Mouse (Mus musculus): ENCODE measurements around the gene Rbks.
"Not testable (repeated sequence)": the region's sequence is repeated elsewhere in the genome, so short reads cannot be mapped to it uniquely, and the experiment has no call there.

Rbks gene

GRCm38 (mm10) chr5:31620326-31620725 lies 77.1 kb downstream of the Rbks start:
- DNase-seq (ENCODE audit: low read depth), result no peak

DNA sequence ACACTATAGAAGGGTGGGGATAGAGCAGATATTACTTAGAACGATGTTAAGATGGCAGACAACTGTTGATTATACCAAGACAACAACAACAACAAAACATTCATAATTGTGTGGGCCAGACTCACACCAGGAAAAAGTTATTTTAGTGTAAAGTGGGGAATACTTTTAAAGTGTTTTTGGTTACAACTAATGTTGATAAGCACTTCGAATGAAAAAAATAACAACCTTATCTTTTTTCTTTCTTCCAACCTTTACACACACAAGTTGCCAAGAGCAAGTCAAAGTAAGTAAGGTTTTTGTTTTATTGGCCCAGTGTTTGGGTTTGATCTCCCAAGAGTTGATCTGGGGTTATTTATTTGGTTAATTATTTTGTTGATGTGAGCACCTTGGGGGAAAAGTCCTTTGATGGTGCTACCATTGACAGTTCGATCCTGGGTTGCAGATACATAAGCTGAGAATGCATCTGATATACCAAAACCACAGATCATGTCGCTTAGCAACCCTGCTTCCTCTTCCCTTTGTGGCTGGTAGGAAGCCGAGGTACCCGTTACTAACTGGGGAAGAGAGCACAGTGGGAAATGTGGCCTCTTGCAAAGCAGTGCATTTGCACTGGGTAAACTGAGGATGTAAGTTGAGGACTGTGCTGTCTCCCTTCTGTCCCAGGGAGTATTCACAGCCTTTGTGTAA lies 82.9 kb downstream of the Rbks start:
- DNase-seq (ENCODE audit: low read depth), result no peak

- peak; percentile 60 for DNase-seq (ENCODE audit: low read depth)
Observed at GRCm38 (mm10) chr5:31613852-31614286, 83.6 kb downstream of the Rbks start.

DNA sequence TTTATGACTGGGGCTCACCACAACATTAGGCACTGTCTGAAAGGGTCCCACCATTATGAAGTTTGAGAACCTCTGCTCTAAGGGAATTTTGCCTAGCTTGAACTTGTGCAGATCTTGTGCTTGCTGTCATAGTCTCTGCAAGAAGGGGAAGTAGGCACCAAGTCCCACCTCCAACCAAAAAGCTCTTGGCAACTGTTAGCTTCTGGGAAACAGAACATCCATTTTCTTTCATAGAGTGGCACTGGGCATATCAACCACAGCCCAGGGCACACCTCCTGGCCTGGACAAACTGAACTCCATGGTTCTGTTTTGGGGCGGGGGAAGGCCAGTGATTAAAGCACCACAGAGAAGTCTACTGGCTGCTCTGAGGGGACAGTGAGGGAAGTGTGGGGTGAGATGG lies 86.2 kb downstream of the Rbks start:
- no peak for DNase-seq (ENCODE audit: low read depth)

DNA sequence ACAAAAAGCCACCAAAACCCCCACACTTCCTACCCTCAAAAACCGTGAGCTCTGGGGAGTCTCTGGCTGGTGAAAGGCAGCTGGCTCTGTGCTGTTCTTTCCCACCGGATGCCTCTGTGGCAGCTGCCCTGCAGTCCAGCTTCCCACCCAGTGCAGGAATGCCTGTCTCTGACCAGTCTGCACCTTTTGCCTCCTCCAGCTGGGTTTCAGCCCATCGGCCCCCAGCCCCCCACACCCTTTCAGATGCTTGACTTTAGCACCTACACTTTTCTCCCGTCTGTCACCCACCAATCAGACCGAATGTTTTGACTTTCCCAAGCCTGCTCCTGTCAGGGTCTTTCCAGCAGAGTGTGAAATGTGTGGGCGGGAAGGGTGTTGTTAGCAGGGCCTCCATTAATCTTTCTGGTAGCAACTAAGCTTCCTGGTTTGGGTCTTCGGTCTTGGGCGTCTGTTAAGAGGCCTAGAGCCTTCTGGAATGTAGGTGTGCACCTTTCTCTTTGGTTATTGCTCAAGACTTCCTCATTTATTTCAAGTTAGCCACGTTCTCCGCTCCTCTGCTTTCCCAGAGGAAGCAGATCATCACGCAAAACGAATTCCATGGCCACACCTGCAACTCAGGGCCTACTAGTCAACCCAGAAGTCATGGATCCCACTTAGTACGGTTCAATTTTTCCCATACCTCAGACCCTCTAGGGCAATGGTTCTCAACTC lies 86.9 kb downstream of the Rbks start:
- DNase-seq (ENCODE audit: low read depth), result no peak

DNA sequence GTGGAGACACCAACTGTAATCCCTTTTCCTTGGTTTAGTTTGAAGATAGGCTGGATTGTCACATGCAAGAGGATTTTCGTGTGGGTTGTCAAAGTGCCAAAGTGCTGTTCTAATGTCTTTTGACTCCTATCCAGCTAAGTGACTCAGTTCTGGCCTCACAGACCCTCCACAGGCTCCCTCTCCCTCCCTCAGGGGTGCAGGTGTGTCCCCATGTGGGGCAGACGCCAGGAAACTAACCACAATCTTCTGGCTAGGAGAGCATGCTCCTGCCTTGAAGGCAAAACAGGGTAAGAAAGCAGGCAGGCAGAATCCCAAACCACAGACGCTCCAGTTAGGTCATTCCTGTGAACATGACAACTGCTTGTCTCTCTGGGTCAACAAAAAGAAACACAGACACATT lies 91.3 kb downstream of the Rbks start:
- DNase-seq (ENCODE audit: low read depth), result peak; percentile 97

GRCm38 (mm10) chr5:31603766-31604165 lies 93.7 kb downstream of the Rbks start:
- DNase-seq (ENCODE audit: low read depth), result no peak

DNA sequence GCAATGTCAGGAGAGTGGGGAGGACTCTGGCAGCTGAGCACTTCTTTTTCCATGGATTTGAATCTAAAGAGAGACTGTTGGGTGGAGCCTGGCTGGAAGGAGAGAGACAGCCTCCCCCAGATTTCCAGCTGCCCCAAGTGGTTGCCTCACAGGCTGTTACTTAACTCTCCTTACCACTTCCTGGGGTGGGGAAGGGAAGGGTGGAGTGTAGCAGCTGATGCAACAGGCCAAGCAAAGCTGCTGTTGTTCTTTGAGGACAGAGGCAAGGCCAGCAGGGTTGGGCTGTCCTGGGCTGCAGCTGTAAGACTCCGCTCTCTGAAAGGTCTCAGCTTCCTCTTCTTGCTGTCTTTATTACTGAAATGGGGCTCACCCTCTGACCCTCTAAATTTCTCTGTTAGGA lies 95.0 kb downstream of the Rbks start:
- DNase-seq (ENCODE audit: low read depth), result peak; percentile 92

DNA sequence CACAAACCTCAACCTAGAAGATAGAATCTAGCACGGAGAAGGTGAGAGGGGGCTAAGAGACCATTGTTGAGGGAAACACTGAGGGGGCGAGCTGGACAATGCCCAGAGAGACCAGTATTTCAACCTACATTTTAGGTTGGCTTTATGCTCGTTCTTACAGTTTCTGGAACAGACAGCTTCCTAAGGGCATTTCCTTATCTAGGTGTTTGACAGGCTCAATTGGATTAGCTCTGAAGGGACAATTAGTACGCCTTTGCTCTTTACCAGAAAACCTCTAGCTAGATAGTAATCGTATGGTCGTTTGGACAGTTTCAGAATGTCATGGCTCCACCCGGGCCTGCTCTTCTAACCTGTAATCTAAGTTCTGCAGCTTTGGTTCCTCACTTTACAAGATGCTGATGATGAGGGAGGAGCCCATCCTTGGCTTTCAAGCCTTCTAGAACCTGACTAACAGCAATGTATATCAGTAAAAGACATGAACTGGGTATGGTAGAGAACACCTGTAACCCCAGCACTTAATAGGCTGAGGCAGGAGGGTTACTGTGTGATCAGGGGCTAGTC lies 96.2 kb downstream of the Rbks start:
- DNase-seq (ENCODE audit: low read depth), result no peak

GRCm38 (mm10) chr5:31599161-31599560 lies 98.3 kb downstream of the Rbks start:
- no peak for DNase-seq (ENCODE audit: low read depth)

GRCm38 (mm10) chr5:31598579-31598978 lies 98.8 kb downstream of the Rbks start:
- no peak for DNase-seq (ENCODE audit: low read depth)

- DNase-seq (ENCODE audit: low read depth), result peak; percentile 59
Observed at GRCm38 (mm10) chr5:31598121-31598520, 99.3 kb downstream of the Rbks start.

DNA sequence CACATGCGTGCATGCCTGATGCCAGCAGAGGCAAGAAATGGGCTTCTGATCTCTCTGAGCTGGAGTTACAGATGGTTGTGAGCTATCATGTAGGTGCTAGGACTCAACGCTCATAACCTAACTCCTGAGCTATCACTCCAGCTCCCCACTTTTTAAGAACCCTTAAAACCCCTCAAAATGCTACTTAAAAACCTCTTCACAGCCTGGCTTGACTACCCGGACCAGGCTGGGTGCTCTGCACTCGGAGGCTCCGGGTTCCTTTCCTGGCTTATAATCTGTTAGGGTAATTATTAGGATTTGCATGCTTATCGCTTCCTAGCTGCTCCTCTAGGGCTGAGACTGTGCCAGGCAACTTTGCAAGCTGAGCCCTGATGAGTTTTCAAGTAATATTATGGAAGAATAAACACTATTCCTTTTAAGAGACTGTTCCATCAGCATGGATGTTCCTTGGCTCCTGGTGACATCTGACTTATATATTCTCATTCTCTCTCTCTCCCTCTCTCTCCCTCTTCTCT lies 99.9 kb downstream of the Rbks start:
- DNase-seq (ENCODE audit: low read depth), result no peak

DNA sequence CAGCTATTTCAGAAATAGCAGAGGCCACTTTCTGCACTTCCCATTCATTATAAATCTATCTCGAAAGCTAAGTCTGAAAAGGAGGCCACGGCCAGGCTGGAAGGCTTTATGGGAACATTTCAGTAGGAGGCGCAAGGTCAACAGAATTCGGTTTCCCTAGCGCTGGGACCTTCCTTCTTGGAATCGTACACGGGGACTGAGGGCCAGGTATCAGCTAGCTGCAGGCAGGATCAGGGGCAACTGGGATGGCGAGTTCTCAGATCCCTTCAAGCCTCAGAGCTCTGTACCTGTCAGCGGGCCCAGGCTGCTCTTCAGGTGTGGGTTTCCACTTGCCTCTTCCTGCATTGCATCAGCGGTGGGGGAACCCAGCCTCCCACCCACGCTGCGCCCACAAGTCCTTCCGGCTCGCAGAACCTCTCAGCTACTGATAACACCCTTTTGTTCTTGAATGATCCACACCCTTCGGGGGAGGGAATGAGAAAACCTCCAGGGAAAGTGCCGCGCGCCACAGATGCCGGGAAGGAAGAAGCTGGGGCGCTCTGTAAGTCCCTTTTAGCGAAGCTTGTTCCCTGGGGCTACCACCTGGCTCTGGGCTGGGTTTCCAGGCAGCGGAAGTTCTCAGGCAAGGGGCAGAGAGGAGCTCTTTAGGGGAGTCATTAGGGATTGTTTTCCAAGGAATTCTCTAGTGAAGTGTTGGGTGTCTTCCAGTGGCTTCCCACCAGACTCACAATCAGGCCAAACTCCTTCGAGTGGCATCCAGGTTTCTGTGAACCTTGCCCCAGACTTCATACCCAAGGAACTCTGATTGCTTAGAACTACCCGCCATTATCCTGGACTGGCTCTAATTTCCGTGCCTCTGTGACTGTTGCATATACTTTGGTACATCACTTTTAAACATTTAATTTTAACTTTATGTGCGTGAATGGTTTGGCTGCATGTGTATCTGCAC lies 100.7 kb downstream of the Rbks start, which contains the start of gene Mrpl33:
Mrpl33 (plus strand) TSS at position 455 of the 949 bp plus-strand sequence.
- peak; percentile 59 for DNase-seq (ENCODE audit: low read depth)

DNA sequence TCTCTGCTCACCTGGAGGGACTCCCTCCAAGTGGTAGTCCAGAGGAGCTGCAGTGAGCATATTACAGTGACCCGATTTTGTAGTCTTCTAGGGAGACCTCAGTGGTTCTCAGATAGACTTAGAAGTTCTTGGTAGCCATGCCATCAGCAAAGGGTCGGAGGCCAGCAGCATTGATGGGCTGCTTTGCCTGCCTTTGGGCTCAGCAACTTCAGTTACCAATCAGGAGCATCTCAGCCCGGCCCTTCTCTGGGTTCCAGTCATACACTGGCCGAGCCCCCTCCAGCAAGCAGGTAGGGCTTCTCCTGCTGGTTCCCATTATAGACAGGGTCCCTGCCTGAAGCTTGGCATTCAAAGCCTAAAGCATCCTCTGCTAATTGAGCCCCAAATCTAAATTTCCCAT lies 101.6 kb downstream of the Rbks start:
- DNase-seq (ENCODE audit: low read depth), result no peak

DNA sequence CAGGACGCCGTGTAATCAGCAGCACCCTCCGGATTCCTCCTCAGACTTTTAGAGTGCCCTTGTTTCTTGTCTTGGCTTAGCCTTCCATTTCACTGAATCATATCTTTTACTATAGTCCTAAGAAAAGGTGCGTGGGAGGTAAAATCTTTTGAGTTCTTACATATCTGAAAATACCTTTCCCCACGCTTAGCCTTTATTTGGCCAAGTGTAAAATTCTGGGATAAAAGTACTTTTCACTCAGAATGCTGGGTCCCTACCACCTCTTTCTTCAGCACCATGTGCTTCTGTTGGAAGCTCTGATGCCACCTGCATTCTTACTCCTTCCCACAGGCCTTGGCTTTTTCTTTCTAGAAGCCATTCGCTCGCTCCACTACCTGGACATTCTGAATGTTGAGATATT lies 106.3 kb downstream of the Rbks start:
- DNase-seq (ENCODE audit: low read depth), result no peak

DNA sequence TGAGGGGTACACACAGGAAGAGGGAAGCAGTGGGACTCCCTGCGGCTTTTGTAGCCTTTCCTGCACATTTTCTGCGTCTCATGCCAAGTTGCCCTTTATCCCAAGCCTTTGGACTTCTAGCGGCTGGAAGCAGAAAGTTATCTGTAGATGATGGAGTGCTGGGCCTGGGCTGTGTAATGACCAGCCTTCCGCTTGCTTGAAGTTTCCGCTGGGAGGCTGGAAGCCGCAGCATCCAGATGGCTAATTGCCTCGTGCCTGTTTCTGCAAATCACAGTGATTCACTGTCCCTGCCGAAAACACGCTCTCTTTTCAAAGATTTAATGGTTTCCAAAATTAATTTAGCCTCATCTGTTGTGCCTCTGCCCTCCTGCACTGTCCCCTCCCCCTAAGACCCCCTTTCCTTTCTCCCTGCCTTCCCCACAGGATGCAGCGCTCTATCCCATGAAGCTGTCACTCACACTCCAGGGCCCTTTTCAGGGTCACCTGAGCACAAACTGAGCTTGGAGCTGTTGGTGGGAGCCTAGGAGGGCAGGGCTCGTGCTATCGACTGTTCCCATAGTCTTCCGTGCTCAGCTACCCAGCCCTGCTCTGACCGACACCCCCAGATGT lies 107.6 kb downstream of the Rbks start:
- DNase-seq (ENCODE audit: low read depth), result no peak

DNA sequence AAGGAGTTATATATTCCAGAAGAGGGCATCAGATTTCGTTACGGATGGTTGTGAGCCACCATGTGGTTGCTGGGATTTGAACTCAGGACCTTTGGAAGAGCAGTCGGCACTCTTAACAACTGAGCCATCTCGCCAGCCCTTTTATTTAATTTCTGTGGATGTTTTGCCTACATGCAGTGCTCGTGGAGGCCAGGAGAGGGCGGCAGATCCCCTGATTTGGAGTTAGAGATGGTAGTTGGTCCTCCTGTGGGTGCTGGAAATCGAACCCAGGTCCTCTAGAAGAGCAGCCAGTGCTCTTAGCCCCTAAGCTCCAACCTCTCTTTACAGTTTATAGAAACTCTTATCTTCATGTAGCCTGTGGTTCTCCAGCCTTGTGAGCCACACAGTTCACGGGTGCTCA lies 108.8 kb downstream of the Rbks start:
- DNase-seq (ENCODE audit: low read depth), result not testable (repeated sequence)

DNA sequence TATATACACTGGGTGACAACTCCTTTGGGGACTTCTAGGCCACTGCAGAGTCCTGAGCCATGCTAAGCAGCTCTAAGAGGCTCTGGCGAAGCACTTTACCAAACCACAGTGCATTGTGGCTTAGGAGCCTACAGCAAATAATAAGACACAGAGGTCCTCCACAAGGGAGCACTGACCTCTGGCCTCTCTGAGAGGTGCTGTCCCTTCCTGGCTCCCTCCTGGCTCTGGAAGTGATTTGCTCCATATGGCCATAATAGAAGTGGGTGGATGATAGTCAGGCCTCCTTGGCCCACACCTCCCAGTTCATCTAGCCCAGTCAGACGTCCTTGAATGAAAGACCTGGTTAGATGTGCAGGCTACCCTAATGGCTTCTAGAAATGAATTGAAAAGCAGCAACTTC lies 109.4 kb downstream of the Rbks start:
- no peak for DNase-seq (ENCODE audit: low read depth)

DNA sequence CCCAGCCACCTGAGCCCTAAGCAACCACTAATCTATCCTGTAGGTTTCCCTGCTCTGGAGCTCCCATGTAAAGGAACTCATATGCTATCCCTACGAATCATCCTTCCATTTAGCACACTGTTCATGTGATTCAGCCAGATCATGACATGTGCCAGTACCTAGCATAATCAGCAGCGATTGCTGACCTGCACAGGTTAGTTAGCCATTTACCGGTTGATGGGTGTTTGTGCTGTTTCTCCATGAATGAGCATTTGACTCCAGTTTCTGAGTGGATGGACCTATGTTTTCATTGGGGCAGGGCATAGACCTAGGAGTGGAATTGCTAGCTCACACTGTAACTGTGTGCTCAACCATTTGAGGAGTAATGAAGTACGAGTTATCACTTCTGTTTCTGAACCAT lies 111.9 kb downstream of the Rbks start:
- DNase-seq (ENCODE audit: low read depth), result no peak

- no peak for DNase-seq (ENCODE audit: low read depth)
Observed at GRCm38 (mm10) chr5:31583261-31583660, 114.2 kb downstream of the Rbks start.

DNA sequence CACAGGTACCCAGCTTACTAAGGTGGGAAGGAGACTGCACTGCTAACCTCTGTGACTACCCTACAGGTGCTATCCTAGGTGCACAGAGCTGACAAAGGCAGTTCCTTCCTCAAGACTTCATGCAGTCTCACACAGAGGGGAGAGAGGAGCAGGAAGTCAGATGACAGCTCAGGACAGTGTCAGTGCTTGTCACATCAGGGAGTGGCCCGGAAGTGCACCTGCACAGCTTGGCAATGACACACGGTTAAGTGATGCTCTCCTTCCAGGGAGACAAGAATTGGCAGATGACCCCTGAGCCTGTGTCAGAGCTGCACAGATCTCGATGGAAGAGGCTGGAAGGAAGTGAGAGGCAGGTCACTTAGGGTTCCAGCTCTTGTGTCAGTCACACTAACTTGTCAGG lies 115.5 kb downstream of the Rbks start:
- no peak for DNase-seq (ENCODE audit: low read depth)
